Mouse (Mus musculus) megakaryocyte, adult 5-6 weeks (primary cell): ENCODE data around the gene Pld2. TPM values are rescaled to one million over a fixed set of nuclear protein-coding genes. Genes with fewer than 3 reads are reported as not detected.

Experiments used
- ATAC-seq: 2 replicates; pipeline ENCODE4 v1.8.0; 2016; ENCODE audit warnings: mild to moderate bottlenecking, inconsistent platforms; ENCODE audit not compliant: poor library complexity, severe bottlenecking
- total RNA-seq, 2 experiments: library from RNA; stranded (forward) in 1 of 2; stranded (reverse) in 1 of 2; fragments of 153-499, 151-499 nt in 1 of 2; fragments of 221-1000, 200-1000 nt in 1 of 2; gene quantifications; 2 replicates each; pipeline versions ENCODE4 v1.2.3 to v1.2.4; 2015 to 2017

Pld2 gene
- total RNA-seq, 2 experiments from 2014 or later, result 6.3 to 11.1 TPM

GRCm38 (mm10) chr11:70607611-70608010, 67.7 kb downstream of the Pld2 start:
- no peak for ATAC-seq

Other genes with a start within 250 kb of the Pld2 start
- gene Alox12e, start 217.4 kb upstream of the Pld2 start, total RNA-seq (2015), result 0.98 and 1.5 TPM in 2 replicates
- gene Alox12e, start 217.4 kb upstream of the Pld2 start, total RNA-seq (2017), result 1.2 and 1.7 TPM in 2 replicates
- gene Alox15, start 188.0 kb upstream of the Pld2 start, total RNA-seq (2015), result 62.7 and 71.5 TPM in 2 replicates
- 72.8 and 74.4 TPM in 2 replicates for gene Alox15, start 188.0 kb upstream of the Pld2 start, total RNA-seq (2017)
- gene Pelp1, start 130.0 kb upstream of the Pld2 start, total RNA-seq (2015), result 12.1 and 13.2 TPM in 2 replicates
- 5.8 and 7.4 TPM in 2 replicates for gene Pelp1, start 130.0 kb upstream of the Pld2 start, total RNA-seq (2017)
- 140 and 157 TPM in 2 replicates for gene Arrb2, start 107.4 kb upstream of the Pld2 start, total RNA-seq (2015)
- 125 and 141 TPM in 2 replicates for gene Arrb2, start 107.4 kb upstream of the Pld2 start, total RNA-seq (2017)
- gene Med11, start 88.1 kb upstream of the Pld2 start, total RNA-seq (2015), result 42.2 and 64.0 TPM in 2 replicates
- gene Med11, start 88.1 kb upstream of the Pld2 start, total RNA-seq (2017), result 47.8 and 55.3 TPM in 2 replicates
- 0.13 TPM in 1 of 2 replicates, not detected in the other for gene Zmynd15, start 80.6 kb upstream of the Pld2 start, total RNA-seq (2015)
- gene Zmynd15, start 80.6 kb upstream of the Pld2 start, total RNA-seq (2017), result 0.04 TPM in 1 of 2 replicates, not detected in the other
- gene Cxcl16, start 80.1 kb upstream of the Pld2 start, total RNA-seq (2015), result 0.84 and 1.9 TPM in 2 replicates
- 1.2 and 1.7 TPM in 2 replicates for gene Cxcl16, start 80.1 kb upstream of the Pld2 start, total RNA-seq (2017)
- not detected in 2 replicates for gene Tm4sf5, start 34.8 kb upstream of the Pld2 start, total RNA-seq (2015)
- gene Tm4sf5, start 34.8 kb upstream of the Pld2 start, total RNA-seq (2017), result not detected in 2 replicates
- gene Vmo1, start 25.4 kb upstream of the Pld2 start, total RNA-seq (2015), result not detected in 2 replicates
- not detected in 2 replicates for gene Vmo1, start 25.4 kb upstream of the Pld2 start, total RNA-seq (2017)
- gene Gltpd2, start 20.9 kb upstream of the Pld2 start, total RNA-seq (2015), result not detected in 2 replicates
- not detected in 2 replicates for gene Gltpd2, start 20.9 kb upstream of the Pld2 start, total RNA-seq (2017)
- gene Psmb6, start 14.7 kb upstream of the Pld2 start, total RNA-seq (2015), result 112 and 144 TPM in 2 replicates
- gene Psmb6, start 14.7 kb upstream of the Pld2 start, total RNA-seq (2017), result 182 and 211 TPM in 2 replicates
- not detected in 2 replicates for gene Gm40193, start 7.1 kb upstream of the Pld2 start, total RNA-seq (2015)
- gene Gm40193, start 7.1 kb upstream of the Pld2 start, total RNA-seq (2017), result not detected in 2 replicates
- 20.6 and 21.3 TPM in 2 replicates for gene Mink1, start 22.8 kb downstream of the Pld2 start, total RNA-seq (2015)
- gene Mink1, start 22.8 kb downstream of the Pld2 start, total RNA-seq (2017), result 12.7 and 17.5 TPM in 2 replicates
- gene 4930544D05Rik, start 75.8 kb downstream of the Pld2 start, total RNA-seq (2015), result not detected in 2 replicates
- gene 4930544D05Rik, start 75.8 kb downstream of the Pld2 start, total RNA-seq (2017), result not detected in 2 replicates
- gene Chrne, start 79.2 kb downstream of the Pld2 start, total RNA-seq (2015), result 0.36 TPM in 1 of 2 replicates, not detected in the other
- 0.41 and 1.2 TPM in 2 replicates for gene Chrne, start 79.2 kb downstream of the Pld2 start, total RNA-seq (2017)
- gene Gp1ba, start 99.1 kb downstream of the Pld2 start, total RNA-seq (2015), result 0.20 and 0.23 TPM in 2 replicates
- 0.04 TPM in 1 of 2 replicates, not detected in the other for gene Gp1ba, start 99.1 kb downstream of the Pld2 start, total RNA-seq (2017)
- 75.6 and 82.1 TPM in 2 replicates for gene Rnf167, start 107.2 kb downstream of the Pld2 start, total RNA-seq (2015)
- gene Rnf167, start 107.2 kb downstream of the Pld2 start, total RNA-seq (2017), result 57.4 and 60.0 TPM in 2 replicates
- gene Slc25a11, start 107.4 kb downstream of the Pld2 start, total RNA-seq (2015), result 78.9 and 93.0 TPM in 2 replicates
- gene Slc25a11, start 107.4 kb downstream of the Pld2 start, total RNA-seq (2017), result 63.4 and 66.1 TPM in 2 replicates
- gene Pfn1, start 114.6 kb downstream of the Pld2 start, total RNA-seq (2015), result 1,800 and 1,907 TPM in 2 replicates
- gene Pfn1, start 114.6 kb downstream of the Pld2 start, total RNA-seq (2017), result 869 and 896 TPM in 2 replicates
- gene Eno3, start 117.1 kb downstream of the Pld2 start, total RNA-seq (2015), result 6.3 and 7.8 TPM in 2 replicates
- 5.9 and 8.2 TPM in 2 replicates for gene Eno3, start 117.1 kb downstream of the Pld2 start, total RNA-seq (2017)
- 78.5 and 83.3 TPM in 2 replicates for gene Spag7, start 129.4 kb downstream of the Pld2 start, total RNA-seq (2015)
- gene Spag7, start 129.4 kb downstream of the Pld2 start, total RNA-seq (2017), result 67.0 and 83.5 TPM in 2 replicates
- 24.5 and 27.0 TPM in 2 replicates for gene Camta2, start 148.0 kb downstream of the Pld2 start, total RNA-seq (2015)
- 6.4 and 12.5 TPM in 2 replicates for gene Camta2, start 148.0 kb downstream of the Pld2 start, total RNA-seq (2017)
- gene Inca1, start 160.1 kb downstream of the Pld2 start, total RNA-seq (2015), result not detected in 2 replicates
- gene Inca1, start 160.1 kb downstream of the Pld2 start, total RNA-seq (2017), result 0.57 TPM in 1 of 2 replicates, not detected in the other
- 6.7 and 7.7 TPM in 2 replicates for gene Kif1c, start 160.5 kb downstream of the Pld2 start, total RNA-seq (2015)
- 17.4 and 21.6 TPM in 2 replicates for gene Kif1c, start 160.5 kb downstream of the Pld2 start, total RNA-seq (2017)
- gene Zfp3, start 224.1 kb downstream of the Pld2 start, total RNA-seq (2015), result 1.9 and 4.8 TPM in 2 replicates
- gene Zfp3, start 224.1 kb downstream of the Pld2 start, total RNA-seq (2017), result 2.1 and 2.8 TPM in 2 replicates